Mouse (Mus musculus): ENCODE measurements around the gene Nacc2.

DNA sequence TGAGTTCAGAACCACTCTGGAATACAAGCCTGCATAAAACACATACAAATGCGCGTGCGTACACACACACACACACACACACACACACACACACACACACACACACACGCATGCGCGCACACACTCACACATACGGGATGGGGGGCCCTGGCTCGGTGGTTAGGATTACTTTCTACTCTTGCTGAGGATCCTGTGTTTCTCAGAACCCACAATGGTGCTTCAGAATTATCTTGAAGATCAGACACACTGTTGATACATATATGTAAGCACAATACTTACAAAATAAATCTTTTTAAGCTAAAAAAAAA lies 100.8 kb downstream of the Nacc2 start:
- TF ChIP-seq E2F4 (IDR thresholded peaks at IDR 0.05; ENCODE audit: insufficient read depth) (no peak), POLR2AphosphoS2 (IDR thresholded peaks at IDR 0.05; ENCODE audit: insufficient read length, low read depth) (no peak), USF1 (IDR thresholded peaks at IDR 0.05; ENCODE audit: low read depth) (no peak), CEBPB (IDR thresholded peaks at IDR 0.05; ENCODE audit: insufficient read depth, poor library complexity, severe bottlenecking) (no peak), MAX (IDR thresholded peaks at IDR 0.05; ENCODE audit: low read depth) (no peak), POLR2A (IDR thresholded peaks at IDR 0.05; ENCODE audit: insufficient read length, low read depth) (no peak), MYOD1 (IDR thresholded peaks at IDR 0.05; ENCODE audit: control insufficient read depth in 1 of 3, insufficient read length in 2 of 3, low read depth in 2 of 3) (no peak), SRF (IDR thresholded peaks at IDR 0.05; ENCODE audit: control insufficient read depth, insufficient read length, low read depth) (no peak)
